ENCODE assay signal across 21 mouse cellular contexts in genomic region chrX:47930449-47930848, GRCm38 (mm10). TPM values are rescaled to one million over a fixed set of nuclear protein-coding genes. Genes with fewer than 3 reads are reported as not detected.
DNase-seq lines count a peak whose midpoint lies in the region; ATAC-seq and TF ChIP-seq lines count a peak whose summit lies in the region.
"Had no signal": no experiment of that assay in that cellular context is flagged by ENCODE, and none has a peak within 500 bp of the region (broad histone marks: within the 10 kb centered on the region; RNA-seq: fewer than 3 reads in every experiment).

No protein-coding gene starts in this region.

- no peak overlapping the region for H3K4me3 ChIP-seq in ES-E14 (ENCODE audit: insufficient read depth in 1 of 2, low read depth in 1 of 2, low read length in 2 of 2, poor library complexity in 1 of 2, severe bottlenecking in 1 of 2)
- H3K4me3 ChIP-seq in embryonic fibroblast, embryonic 13.5 days (ENCODE audit: insufficient read depth, low read length), result no peak overlapping the region
- H3K4me3 ChIP-seq in stomach, postnatal 0 days (ENCODE audit: low read depth, low read length), result no peak overlapping the region
- H3K4me3 ChIP-seq: heart, adult 2 months; intestine, embryonic 15.5 days; kidney, embryonic 15.5 days; limb, embryonic 12.5 days; liver, embryonic 12.5 days; midbrain, embryonic 12.5 days had no signal

- no peak for TF ChIP-seq POLR2A in embryonic fibroblast, embryonic 13.5 days (IDR thresholded peaks at IDR 0.05; ENCODE audit: low read depth, low read length)

- no peaks in the 10 kb centered on the region for H3K4me1 ChIP-seq in ES-E14 (ENCODE audit: control insufficient read depth in 2 of 2, insufficient read depth in 2 of 2, low read length in 2 of 2, poor library complexity in 1 of 2)
- H3K4me1 ChIP-seq in embryonic fibroblast, embryonic 13.5 days (ENCODE audit: control insufficient read depth, insufficient read depth, low read length), result no peaks in the 10 kb centered on the region; the same call in 1 of the 2 replicates
- H3K4me1 ChIP-seq in stomach, postnatal 0 days (replicated peaks; ENCODE audit: control insufficient read depth, insufficient read depth), result no peaks in the 10 kb centered on the region
- H3K4me1 ChIP-seq: intestine, embryonic 15.5 days; kidney, embryonic 15.5 days; limb, embryonic 12.5 days; liver, embryonic 12.5 days; midbrain, embryonic 12.5 days had no signal

- no peak overlapping the region for H3K9ac ChIP-seq in ES-E14 (ENCODE audit: insufficient read depth, low read depth, low read length, poor library complexity, severe bottlenecking)
- H3K9ac ChIP-seq in stomach, postnatal 0 days (ENCODE audit: low read length), result no peak overlapping the region
- H3K9ac ChIP-seq: hindbrain, embryonic 14.5 days; intestine, embryonic 15.5 days; kidney, embryonic 15.5 days; limb, embryonic 12.5 days; liver, embryonic 12.5 days; midbrain, embryonic 12.5 days had no signal

- H3K27me3 ChIP-seq in stomach, postnatal 0 days (ENCODE audit: control insufficient read depth, insufficient read depth, low read length), result no peaks in the 10 kb centered on the region
- H3K27me3 ChIP-seq: intestine, embryonic 15.5 days; kidney, embryonic 15.5 days; limb, embryonic 12.5 days; liver, embryonic 12.5 days; midbrain, embryonic 12.5 days had no signal

- no peak overlapping the region for H3K27ac ChIP-seq in ES-E14 (ENCODE audit: insufficient read depth, low read depth, low read length, poor library complexity, severe bottlenecking)
- peak overlapping the region; percentile 58 for H3K27ac ChIP-seq in embryonic fibroblast, embryonic 13.5 days (ENCODE audit: insufficient read depth, low read length)
- H3K27ac ChIP-seq in stomach, postnatal 0 days (replicated peaks), result no peak overlapping the region
- H3K27ac ChIP-seq: heart, adult 2 months; hindbrain, embryonic 14.5 days; intestine, embryonic 15.5 days; kidney, embryonic 15.5 days; limb, embryonic 12.5 days; liver, embryonic 12.5 days; midbrain, embryonic 12.5 days had no signal

- WGBS in stomach, postnatal 0 days, result 48% methylated on average over 3 of the region's 3 CpGs

- TF ChIP-seq EP300 in stomach, postnatal 0 days (optimal IDR thresholded peaks at IDR 0.05), result no peak

- H3K4me2 ChIP-seq in stomach, postnatal 0 days (replicated peaks; ENCODE audit: low read depth), result no peak overlapping the region
- H3K4me2 ChIP-seq: hindbrain, embryonic 14.5 days; intestine, embryonic 15.5 days; kidney, embryonic 15.5 days; limb, embryonic 12.5 days; liver, embryonic 12.5 days; midbrain, embryonic 12.5 days had no signal

- in situ Hi-C loops in ES-E14 (cut with MboI; ENCODE audit: low sequenced_read_pairs in 2 of 2, unreplicated experiment in 2 of 2), result no loop called here

- no peak for TF ChIP-seq CTCF in embryonic fibroblast, embryonic 13.5 days (IDR thresholded peaks at IDR 0.05; ENCODE audit: borderline replicate concordance, insufficient read depth, low read length)
- no peak for TF ChIP-seq CTCF in stomach, postnatal 0 days (IDR thresholded peaks at IDR 0.05; ENCODE audit: low read depth)

- DNase-seq in ES-E14 (ENCODE audit: low read depth, low spot score) (no peak), MN1 (ENCODE audit: low spot score) (no peak)
- peak; percentile 29 for DNase-seq in lung, postnatal 10 days
- peak; percentile 13 for DNase-seq in stomach, postnatal 0 days (ENCODE audit: low spot score)
- no peak for DNase-seq in frontal cortex, postnatal 10 days (ENCODE audit: low spot score in 2 of 2)
- DNase-seq in spleen, adult 18-20 months, result no peak
- DNase-seq: cerebellum, postnatal 10 days; gastrocnemius, postnatal 25 days; heart, adult 2 months; heart, postnatal 36 days; kidney, postnatal 4 days; thymus, postnatal 4 days had no signal

- H3K36me3 ChIP-seq in ES-E14 (ENCODE audit: control insufficient read depth, insufficient read depth, low read length, poor library complexity, severe bottlenecking), result no peaks in the 10 kb centered on the region
- no peaks in the 10 kb centered on the region for H3K36me3 ChIP-seq in stomach, postnatal 0 days (ENCODE audit: control insufficient read depth, insufficient read depth, low read length)
- H3K36me3 ChIP-seq: G1E; intestine, embryonic 15.5 days; midbrain, embryonic 12.5 days had no signal

- H3K9me3 ChIP-seq in ES-E14 (ENCODE audit: control insufficient read depth, insufficient read depth, low read depth, low read length), result no peaks in the 10 kb centered on the region
- H3K9me3 ChIP-seq in stomach, postnatal 0 days (ENCODE audit: control insufficient read depth, low read length), result no peaks in the 10 kb centered on the region
- H3K9me3 ChIP-seq: G1E; intestine, embryonic 15.5 days; kidney, embryonic 15.5 days; limb, embryonic 12.5 days; liver, embryonic 12.5 days; midbrain, embryonic 12.5 days had no signal

- no peak for ATAC-seq in stomach, postnatal 0 days (ENCODE audit: low FRiP score, low TSS enrichment)
- ATAC-seq: intestine, embryonic 15.5 days; liver, embryonic 12.5 days had no signal

TF ChIP-seq in ES-E14, 5 proteins besides CTCF, POLR2A, EP300 and RAD21:
- no peak for TF ChIP-seq HCFC1 (IDR thresholded peaks at IDR 0.05; ENCODE audit: borderline replicate concordance, insufficient read depth, low read length)
- TF ChIP-seq MAFK (IDR thresholded peaks at IDR 0.05; ENCODE audit: insufficient read depth, low read depth, low read length), result peak; percentile 73
- TF ChIP-seq CHD2 (IDR thresholded peaks at IDR 0.05; ENCODE audit: low read depth, low read length), result no peak
- TF ChIP-seq ZC3H11A (IDR thresholded peaks at IDR 0.05; ENCODE audit: borderline replicate concordance, low read depth, low read length), result no peak
TF ChIP-seq in ES-E14: peak in this region for 1.

RNA-seq across cellular contexts. Expression of gene Ocrl, which starts 18.3 kb away (rescaled TPM):
- total RNA-seq in ES-E14 (2012; rRNA removed), result 5.3 and 7.8 TPM in 2 replicates
- polyA plus RNA-seq in embryonic fibroblast, embryonic 13.5 days (2011; ENCODE audit: insufficient read length, low read depth, missing spikeins), result 52.7 and 53.6 TPM in 2 replicates
- 7.0 and 8.1 TPM in 2 replicates for polyA plus RNA-seq in stomach, postnatal 0 days (2015; fragmentation: Nextera tagmentation; extraction: Ambion mirVana)
- total RNA-seq: G1E had no signal
- polyA plus RNA-seq: G1E had no signal

RNA-seq across cellular contexts. Expression of gene Smarca1, which starts 37.7 kb away (rescaled TPM):
- total RNA-seq in ES-E14 (2012; rRNA removed), result 4.8 and 6.8 TPM in 2 replicates
- 11.1 and 18.0 TPM in 2 replicates for polyA plus RNA-seq in embryonic fibroblast, embryonic 13.5 days (2011; ENCODE audit: insufficient read length, low read depth, missing spikeins)
- polyA plus RNA-seq in stomach, postnatal 0 days (2015; fragmentation: Nextera tagmentation; extraction: Ambion mirVana), result 5.8 and 6.4 TPM in 2 replicates
- total RNA-seq: G1E; monocyte, adult 5-6 weeks had no signal
- polyA plus RNA-seq: G1E had no signal

Comparison
In these comparisons a context has a peak if more than half of its experiments do, and no peak if none do; other contexts are left out.
1. DNase-seq: peak in lung, postnatal 10 days (single experiment) and stomach, postnatal 0 days (single experiment); none in ES-E14 (single experiment), MN1 (single experiment), frontal cortex, postnatal 10 days (0 of 2) and spleen, adult 18-20 months (0 of 2).